Mouse (Mus musculus): ENCODE results near the gene Klhl5.

Klhl5 gene

DNA sequence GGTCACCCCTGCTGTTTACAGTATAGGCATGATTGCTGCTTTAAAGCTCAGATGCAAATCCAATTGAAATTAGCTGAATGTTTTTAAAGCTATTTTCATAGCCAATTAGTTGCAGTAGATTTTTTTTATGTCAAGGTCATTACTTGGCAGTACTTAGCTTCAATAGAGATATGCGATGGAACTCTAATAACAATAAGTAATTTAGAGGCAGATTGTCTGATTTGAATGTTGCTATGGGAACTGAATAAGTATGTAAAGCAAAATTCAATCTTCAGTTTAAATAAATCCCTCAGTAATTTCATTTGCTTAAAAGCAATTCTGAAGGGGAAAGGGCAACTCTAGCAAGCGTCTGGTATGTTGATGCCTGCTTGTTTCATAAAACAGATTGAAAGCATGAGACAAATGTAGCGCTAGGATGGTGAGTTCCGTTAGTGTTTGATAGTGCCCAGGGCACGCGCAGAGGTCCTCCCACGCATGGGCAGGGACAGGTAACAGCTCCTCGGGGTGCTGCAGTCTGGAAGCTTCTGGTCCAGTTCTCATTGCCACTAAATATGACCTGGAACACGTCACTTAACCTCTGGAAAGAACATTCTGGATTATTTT, 38.3 kb downstream of the Klhl5 start:
- DNase-seq (ENCODE audit: low read depth in 2 of 2, low spot score in 2 of 2), result no peak

- no peak for DNase-seq (ENCODE audit: low read depth in 2 of 2, low spot score in 2 of 2)
Measured at GRCm38 (mm10) chr5:65146749-65147148, 39.4 kb downstream of the Klhl5 start.

DNA sequence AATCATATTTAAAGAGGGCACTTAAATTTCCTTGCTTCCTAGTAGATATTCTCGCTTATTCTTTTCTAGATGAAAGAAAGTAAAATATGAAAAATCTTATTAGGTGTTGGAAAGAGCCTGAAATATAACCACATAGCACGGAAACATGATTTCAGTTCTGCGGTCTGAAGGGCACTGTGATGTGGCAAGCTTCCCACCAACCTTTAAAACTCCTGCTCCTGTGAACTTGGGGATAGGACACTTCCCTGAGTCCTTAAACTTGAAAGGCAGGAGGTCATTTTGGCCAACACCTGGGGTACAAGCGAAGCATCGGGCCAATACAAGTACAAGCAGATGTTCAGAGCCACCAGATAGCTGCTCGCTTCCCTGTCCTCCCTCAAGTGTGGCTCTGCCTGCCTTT, 42.4 kb downstream of the Klhl5 start:
- DNase-seq (ENCODE audit: low read depth in 2 of 2, low spot score in 2 of 2), result no peak

GRCm38 (mm10) chr5:65150376-65150955, 43.1 kb downstream of the Klhl5 start:
- no peak for DNase-seq (ENCODE audit: low read depth in 2 of 2, low spot score in 2 of 2)

DNA sequence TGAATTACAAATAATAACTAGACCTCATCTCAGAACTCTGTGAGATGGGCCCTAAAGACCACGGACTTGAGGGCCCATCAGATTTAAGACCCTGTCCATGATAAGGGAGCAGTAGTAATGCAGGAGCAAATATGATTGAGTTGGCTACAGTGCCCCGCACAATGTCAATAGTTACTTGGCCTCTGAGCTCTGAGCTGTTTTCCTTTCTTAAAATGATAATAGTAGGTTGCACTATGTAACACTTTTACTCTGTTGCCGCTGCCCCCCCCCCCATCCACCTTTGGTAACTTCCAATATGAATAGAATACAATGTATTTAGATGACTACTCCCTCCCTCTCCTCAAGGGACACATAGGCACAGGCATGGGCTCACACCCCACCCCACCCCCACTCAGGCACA, 43.9 kb downstream of the Klhl5 start:
- DNase-seq (ENCODE audit: low read depth in 2 of 2, low spot score in 2 of 2), result no peak

DNA sequence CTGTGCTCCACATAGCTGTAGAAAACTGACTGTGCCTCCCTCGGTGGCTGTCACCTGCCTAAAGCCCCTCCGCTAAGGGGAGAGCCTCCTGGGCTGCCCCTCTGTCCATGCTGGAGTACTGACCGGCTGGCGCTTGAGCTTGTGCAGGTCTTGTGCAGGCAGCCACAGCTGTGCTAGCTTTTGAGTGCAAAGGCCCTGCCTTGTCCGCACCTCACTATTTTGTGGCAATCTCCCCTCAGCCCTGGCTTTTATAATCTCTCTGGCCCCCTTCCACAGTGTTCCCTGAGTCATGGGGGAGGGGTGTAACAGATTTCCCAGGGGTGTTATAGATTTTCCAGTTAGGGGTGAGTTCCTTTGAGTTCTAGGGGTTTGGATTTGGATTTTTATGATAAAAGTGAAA, 44.4 kb downstream of the Klhl5 start:
- no peak for DNase-seq (ENCODE audit: low read depth in 2 of 2, low spot score in 2 of 2)

- DNase-seq (ENCODE audit: low read depth in 2 of 2, low spot score in 2 of 2), result no peak
Measured at GRCm38 (mm10) chr5:65154287-65154686, 46.9 kb downstream of the Klhl5 start.

GRCm38 (mm10) chr5:65156853-65157252, 49.5 kb downstream of the Klhl5 start:
- peak; percentile 6 to 15 for DNase-seq (ENCODE audit: low read depth in 2 of 2, low spot score in 2 of 2)

DNA sequence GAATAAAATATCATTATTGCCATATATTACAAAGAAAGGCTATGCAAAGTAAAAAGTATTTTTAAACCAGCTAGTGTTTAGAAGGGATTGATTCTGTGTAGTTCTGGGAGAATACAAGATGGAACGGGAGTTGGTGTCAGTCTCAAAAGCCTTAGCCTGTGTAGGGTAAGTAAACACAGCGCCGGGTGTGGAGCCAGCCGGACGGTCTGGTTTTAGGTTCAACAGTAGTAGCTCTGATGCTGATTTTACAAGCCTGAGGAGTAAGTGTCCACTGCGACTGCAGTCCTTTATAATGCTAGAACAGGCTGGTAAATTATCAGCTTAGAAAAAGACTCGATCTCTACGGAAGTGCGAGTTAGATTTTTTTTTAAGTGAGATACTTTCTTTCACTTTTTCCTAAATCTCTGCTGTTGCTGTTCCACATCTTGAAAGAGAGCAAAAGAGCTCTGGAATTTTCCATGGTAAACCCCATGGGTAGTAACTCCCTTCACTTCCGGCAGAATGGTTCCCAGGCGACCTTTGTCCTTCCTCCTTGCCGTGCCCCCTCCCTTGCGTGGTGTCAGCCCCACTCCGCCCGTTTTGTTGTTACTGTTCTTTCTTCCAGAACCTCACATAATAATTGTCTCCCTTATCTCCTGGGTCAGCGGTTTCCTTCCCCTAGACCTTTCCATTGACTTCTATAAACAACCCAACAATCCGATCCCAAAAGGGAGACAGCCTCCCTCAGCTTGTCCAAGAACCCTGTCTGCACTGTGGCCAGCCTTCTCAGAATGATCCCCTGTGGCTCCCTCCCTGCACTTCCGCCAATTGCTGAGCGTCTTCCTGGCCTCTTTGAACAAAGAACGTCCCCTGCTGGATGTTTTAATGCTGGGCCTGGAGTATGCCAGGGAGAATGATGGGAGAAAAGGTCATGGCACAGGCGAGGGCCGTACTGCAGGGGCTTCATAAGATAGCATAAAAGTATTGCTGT, 50.4 kb downstream of the Klhl5 start:
- no peak for DNase-seq (ENCODE audit: low read depth in 2 of 2, low spot score in 2 of 2)

GRCm38 (mm10) chr5:65158696-65159305, 51.5 kb downstream of the Klhl5 start:
- no peak for DNase-seq (ENCODE audit: low read depth in 2 of 2, low spot score in 2 of 2)

DNA sequence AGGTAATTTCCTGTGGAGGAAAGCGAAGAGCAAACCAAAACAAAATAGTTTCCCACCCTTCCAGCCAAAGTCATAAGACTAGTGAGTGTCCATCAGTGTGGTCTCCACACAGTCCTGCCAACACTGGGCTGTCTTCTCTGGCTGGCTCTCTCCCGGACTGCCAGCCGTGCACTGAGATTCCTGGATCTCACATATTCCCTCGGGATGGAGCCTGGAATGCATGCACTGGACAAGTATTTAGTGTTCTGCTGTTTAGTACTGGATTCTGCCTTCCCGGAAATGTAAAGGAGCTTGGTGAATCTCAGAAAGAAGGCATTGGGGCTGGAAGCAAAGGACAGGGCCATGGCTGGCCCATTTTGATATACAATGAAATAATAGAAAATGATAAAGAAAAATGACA, 55.7 kb downstream of the Klhl5 start:
- DNase-seq (ENCODE audit: low read depth in 2 of 2, low spot score in 2 of 2), result no peak

DNA sequence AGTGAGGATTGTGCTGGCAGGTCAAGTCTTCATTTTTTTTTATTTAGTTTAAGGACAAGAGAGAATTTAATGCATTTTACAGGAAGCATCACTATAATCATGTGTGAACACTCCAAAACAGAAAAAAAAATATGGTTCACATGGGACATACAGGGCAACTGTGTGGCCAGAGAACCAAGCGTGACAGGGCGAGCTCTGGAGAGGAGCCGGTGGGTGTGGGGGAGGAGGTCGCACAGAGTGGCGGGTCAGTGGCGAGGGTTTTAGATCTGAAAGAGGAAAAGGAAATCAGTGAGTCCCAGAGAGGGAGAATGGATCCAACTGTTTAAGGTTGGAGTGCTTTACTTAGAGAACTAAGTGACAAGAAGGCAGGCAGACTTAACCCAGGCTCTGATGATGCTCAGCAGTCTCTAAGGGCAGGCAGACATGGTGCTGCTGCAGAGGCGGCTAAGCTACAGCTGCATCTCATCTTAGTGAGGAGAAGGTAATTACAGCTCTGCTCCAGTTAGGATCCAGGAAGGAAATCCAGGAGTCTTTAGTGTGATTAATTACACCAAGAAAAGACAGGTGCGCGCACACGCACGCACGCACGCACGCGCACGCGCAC, 56.3 kb downstream of the Klhl5 start:
- no peak for DNase-seq (ENCODE audit: low read depth in 2 of 2, low spot score in 2 of 2)

DNA sequence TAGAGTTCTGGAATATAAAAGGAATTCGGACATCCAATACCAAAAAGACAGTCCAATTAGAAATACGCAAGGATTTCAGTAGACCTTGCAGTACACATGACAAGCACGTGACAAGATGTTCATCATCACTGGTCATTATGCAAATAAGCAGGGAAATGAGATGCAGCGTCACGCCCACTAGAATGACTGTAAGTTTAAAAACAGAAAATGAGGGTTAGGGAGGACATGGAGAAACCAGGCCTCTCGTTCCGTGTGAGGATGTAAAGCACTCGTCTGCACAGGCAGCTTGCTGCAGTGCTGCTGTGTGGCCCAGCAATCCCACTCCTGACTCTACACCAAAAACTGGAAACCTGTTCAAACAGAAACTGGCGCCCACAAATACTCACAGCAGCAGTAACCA, 62.9 kb downstream of the Klhl5 start:
- no peak for DNase-seq (ENCODE audit: low read depth in 2 of 2, low spot score in 2 of 2)

GRCm38 (mm10) chr5:65175035-65175917, 67.9 kb downstream of the Klhl5 start:
- no peak for DNase-seq (ENCODE audit: low read depth in 2 of 2, low spot score in 2 of 2)

GRCm38 (mm10) chr5:65175918-65176484, 68.7 kb downstream of the Klhl5 start:
- no peak for DNase-seq (ENCODE audit: low read depth in 2 of 2, low spot score in 2 of 2)

DNA sequence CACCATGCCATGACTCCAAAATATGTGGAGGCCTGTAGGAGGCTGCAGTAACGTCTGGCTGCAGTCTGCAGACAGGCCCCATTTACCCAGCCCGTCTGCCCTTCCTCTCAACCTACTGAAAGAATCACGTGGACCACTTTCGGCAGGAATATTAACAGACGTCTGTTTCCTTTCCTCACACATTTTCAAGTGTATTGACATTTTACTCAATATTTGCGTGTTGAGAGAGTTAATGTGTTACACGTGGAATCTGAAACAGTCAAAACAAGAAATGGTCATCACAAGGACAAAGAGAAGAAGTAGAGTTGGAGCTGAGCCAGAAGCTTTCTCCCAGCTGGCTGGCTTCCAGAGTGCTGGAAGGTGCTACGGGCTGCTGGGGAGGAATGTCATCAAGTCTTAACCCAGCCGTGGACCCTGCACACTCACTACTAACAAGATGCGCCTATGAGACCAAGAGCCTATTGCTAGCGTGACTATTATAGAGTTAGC, 69.7 kb downstream of the Klhl5 start:
- DNase-seq (ENCODE audit: low read depth in 2 of 2, low spot score in 2 of 2), result no peak

- no peak for DNase-seq (ENCODE audit: low read depth in 2 of 2, low spot score in 2 of 2)
Measured at GRCm38 (mm10) chr5:65178477-65178876, 71.1 kb downstream of the Klhl5 start.

GRCm38 (mm10) chr5:65181160-65181793, 73.9 kb downstream of the Klhl5 start:
- no peak for DNase-seq (ENCODE audit: low read depth in 2 of 2, low spot score in 2 of 2)

DNA sequence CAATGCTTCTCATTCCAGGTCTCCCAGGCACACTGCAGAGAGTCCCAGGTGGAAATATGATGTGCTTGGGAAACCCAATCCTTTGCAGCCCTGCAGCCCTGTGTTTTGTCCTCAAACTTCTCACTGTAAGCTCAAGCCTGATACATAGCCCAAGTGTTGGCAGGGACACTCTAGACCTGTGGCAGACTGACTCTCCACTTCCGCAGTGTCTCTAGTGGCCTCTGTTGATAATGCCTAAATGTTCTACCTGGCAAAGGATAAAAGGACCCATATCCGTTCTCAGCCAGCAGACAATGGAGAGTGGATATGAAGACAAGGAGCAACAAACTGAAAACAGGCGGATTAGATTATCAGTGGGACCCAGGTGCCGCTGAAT, 74.4 kb downstream of the Klhl5 start:
- DNase-seq (ENCODE audit: low read depth in 2 of 2, low spot score in 2 of 2), result no peak

All from CD8-positive naive resting alpha-beta T cell, adult 2 months (primary cell).